Mouse (Mus musculus): Measurements from ENCODE around the gene Zfp869.
"Not testable (repeated sequence)": the region's sequence is repeated elsewhere in the genome, so short reads cannot be mapped to it uniquely, and the experiment has no call there.

The Zfp869 gene

DNA sequence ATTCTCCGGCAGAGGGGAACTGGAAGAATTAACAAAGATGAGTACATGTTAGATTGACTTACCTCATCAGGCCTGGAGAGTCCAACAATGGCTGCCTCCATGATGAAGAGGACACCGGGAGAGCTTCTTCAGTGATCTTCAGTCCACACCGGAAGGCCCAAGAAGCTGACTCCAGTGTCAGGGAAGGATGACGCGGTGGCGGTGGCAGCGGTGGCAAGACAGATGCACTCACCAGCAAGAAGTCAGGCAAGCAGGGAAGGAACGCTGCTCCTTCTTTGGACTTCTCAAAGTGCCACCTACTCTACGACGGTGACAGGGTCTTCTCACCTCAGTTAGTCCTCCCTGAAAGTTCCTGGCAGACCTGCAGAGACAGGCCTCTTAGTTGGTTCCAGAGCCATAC lies at the start of gene Zfp869:
Zfp869 (minus strand) TSS at position 101 of the 400 bp plus-strand sequence.
- not testable (repeated sequence) for DNase-seq (ENCODE audit: extremely low read depth, low read depth)

DNA sequence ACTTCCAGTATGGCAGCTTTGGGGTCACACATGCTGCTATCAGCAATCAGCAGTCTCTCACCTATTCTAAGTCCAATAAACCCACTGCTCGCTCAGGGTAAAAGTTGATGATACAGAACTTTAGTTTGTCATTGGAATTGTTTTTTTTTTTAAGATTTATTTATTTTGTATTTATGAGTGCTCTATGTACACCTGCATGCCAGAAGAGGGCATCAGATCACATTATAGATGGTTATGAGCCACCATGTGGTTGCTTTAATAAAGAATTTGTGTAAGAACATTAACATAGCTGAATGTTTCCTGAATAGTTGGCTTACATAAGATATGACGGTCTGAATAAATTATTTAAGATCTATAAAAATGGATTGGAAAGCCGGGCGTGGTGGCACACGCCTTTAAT lies 47.8 kb upstream of the Zfp869 start:
- DNase-seq (ENCODE audit: extremely low read depth, low read depth): no peak

DNA sequence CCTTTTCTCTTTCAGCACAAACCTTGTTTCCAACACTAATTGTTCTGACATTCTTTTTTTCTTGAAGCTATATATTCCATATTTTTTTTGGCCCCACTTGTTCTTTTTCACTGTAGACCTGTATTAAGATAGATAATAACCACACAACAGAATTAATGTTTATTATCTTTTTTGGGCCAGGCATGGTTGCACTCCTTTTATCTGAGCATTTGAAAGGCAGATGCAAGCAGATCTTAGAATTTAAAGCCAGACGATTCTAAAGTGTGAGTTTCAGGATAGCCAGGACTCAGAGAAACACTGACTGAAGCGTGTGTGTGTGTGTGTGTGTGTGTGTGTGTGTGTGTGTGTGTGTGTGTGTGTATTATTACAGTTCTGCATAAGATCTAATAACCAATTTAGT lies 41.9 kb upstream of the Zfp869 start:
- no peak for DNase-seq (ENCODE audit: extremely low read depth, low read depth)

DNA sequence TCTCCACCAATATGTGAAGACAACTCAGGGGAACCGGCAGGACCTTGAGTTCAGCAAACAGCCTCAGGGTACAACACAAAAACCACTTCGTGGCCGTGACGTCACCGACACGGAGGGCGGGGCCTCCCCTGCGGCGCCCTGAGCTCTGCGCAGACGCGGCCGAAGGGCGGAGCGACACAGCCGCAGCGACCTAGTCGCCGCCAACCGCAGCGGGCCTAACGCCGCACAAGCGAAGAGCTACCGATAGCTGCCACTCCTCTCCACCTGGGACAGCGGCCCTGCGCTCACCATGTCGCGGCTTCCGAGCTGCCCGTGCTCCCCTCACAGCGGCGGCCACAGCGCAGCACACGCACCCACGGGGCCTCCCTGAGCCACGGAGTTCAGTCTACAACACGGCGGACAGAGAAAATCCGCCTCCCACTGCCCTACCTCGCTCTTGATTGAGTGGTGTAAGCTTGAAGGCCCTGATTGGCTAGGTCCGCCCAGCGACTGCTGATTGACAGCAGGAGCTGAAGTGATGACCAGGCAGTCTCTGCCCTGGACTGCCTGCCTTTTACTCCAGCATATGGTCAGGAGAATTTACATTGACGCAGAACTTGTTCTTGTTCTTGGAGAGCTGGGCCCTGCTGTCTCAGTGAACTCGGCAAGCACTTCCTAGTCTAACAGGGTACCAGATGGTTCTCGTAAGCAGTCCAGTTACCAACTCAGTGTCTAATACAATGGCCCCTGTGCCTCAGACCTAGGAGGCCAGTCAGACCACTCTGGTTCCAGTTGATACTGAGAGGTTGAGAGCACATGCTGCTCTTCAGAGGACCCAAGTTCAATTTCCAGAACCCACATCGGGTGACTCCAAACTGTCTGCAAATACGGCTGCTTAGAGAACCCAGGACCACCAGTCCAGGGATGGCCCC lies 39.3 kb upstream of the Zfp869 start, which contains the start of gene Zfp963:
Zfp963 (minus strand) TSS at position 427 of the 911 bp plus-strand sequence.
- peak; percentile 89 for DNase-seq (ENCODE audit: extremely low read depth, low read depth)

DNA sequence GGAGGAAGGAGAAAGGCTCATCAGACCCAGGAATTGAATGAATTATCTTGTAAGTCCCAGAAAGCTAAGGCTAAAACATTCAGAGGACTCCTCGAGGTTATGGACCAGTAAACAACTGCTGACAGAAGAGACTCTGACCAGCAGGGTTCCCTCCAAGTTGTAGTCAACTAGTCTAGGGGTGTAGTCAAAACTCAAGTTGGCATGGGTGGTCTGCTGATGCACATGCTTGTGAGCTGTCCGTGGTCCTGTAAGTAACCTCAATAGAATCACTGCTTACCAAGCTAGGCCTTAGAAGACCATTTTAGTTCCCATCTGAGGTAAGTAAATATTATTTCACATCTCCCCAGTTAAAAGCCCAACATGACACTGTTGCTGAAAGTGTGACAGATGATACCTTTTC lies 30.7 kb upstream of the Zfp869 start:
- DNase-seq (ENCODE audit: extremely low read depth, low read depth): no peak

DNA sequence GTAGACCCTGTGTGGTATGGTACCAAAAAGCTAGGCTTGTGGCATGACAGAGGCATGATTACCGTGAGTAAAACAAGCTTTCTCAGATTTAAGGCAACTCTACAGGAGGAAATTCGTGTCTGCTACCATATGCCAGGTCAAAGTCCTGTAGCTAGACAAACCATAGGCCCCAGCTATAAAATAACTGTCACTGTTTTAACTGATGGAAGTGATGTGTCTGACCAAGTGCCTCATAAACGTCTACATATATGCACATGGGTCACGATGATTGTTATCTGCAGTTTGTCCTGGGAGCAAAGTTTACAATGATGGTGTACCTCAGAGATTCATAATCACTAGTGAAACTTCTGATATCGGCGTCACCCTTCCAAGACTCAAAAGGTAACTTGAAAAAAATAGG lies 30.2 kb upstream of the Zfp869 start:
- no peak for DNase-seq (ENCODE audit: extremely low read depth, low read depth)

DNA sequence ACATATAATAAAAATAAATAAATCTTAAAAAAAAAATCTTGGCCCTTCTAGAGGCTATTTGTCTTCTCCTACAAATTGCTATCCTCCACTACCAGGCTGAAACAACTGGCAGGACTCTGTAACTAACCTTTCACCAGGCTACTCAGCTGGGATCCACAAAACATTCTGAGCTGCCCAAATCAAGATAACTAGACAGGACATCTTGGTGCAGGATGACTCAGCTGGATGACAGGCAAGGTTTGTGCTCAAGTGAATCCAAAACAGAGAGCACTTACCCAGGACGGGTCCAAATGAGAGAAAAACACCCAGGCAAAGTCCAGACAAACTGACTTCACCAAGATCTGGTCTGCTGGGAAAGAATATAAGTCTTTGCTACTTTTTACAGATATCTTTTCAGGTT lies 25.0 kb upstream of the Zfp869 start:
- DNase-seq (ENCODE audit: extremely low read depth, low read depth): no peak

DNA sequence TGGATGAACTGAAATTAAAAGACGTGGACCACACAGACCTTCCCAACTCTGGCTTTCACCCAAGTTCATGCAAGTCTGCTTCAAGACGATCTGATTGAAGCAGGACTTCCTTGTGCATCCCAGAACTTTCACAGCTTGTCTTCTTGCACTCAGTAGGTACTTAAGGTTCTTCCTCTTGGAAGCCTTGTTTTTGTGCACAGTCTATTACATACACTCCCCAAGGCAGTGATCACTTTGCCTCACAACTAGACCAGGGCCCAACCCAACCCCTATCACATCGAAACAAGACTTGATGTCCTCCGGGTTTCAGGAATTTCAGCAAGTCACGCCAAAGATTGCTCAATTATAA lies 6.7 kb upstream of the Zfp869 start:
- DNase-seq (ENCODE audit: extremely low read depth, low read depth): no peak

DNA sequence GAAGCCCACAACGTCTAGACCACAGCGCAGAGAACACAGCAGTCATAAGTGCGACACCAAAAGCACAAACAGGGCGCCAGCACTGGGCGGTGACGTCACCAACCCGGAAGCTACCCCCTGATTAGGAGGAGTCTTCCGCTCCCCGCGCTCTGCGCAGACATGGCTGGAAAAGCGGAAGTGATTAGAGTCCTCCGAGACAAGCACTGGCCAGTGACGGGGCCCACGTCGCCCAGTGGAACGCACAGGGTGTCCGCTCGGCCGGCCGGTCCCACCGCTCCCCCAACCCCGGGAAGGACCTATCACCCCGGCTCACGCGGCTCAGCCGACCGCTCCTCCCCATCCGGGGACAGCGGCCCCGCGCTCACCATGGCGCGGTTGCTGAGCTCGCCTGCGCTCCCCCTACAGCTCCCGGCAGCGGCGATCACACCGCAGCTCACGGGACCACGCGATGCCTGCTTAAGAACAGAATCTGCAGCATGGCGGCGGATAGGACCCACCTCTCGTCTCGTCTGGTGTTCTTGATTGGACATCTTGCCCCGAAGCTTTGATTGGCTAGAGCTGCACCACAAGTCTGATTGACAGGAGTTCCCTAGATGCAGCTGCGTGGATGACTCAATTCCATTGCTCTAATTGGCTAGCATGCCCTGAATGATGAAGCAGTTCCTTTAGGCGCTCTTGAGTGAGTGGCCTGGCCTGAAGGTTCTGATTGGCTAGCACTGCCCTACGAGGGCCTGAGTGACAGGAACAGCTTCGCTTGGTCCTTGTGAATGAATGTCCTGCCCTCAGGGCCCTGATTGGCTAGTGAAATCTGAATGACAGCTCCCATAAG lies 6.1 kb upstream of the Zfp869 start:
- peak; percentile 100 for DNase-seq (ENCODE audit: extremely low read depth, low read depth)

DNA sequence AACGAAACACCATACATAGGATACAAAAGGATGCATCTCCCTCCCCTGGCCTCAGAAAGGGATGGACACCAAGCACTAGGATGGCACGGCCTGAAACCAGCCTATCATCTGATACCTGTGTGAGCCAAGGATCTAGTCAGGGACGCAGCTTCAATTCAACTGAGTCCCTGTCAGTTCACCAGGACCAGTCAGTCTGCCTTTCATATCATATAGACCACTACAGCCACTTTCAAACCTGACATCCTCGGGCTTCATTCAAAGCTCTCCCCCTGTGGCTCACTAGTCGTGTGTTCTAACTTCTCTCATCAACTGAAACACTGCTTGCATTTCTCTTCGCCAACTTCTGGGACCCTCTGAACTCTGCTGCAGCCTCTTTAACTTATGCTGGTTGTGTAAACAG lies 4.8 kb upstream of the Zfp869 start:
- no peak for DNase-seq (ENCODE audit: extremely low read depth, low read depth)

DNA sequence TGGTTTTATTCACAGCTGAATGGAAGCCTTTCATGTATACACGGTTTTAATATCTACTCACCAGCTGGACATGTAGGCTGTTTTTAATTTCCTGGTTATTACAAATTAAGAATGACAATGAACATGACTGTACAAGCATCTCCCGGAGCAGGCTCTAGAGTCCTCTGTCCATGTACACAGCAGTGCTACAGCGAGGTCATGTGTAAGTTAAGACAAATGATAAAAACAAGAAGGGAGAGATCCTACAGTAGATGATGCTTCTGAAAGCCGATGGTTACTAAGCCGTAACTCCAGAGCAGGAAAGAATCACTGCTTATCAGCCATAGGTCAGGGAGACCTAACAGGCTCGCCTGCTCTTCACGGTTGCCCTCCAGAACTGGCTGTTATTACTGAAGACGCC lies 3.0 kb upstream of the Zfp869 start:
- no peak for DNase-seq (ENCODE audit: extremely low read depth, low read depth)

DNA sequence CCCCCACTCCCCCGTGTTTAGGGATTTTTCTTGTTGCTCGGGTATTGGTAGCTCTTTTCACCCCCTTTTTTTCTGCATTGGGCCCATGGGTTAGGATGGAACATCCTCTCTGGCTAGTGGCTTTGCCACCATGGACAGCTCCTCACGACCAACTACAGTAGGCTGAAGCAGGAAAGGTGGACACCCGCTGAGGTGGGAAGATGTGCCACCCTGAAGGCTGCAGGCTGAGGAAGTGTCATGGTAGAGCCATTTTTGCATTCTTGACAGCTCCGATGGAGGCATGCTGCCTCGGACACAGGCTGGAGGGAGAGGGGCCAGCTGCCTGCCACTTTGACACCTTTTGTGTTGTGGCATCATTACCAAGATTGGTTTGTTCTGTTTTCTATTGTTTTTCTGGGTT lies 8.7 kb downstream of the Zfp869 start:
- DNase-seq (ENCODE audit: extremely low read depth, low read depth): peak; percentile 6

DNA sequence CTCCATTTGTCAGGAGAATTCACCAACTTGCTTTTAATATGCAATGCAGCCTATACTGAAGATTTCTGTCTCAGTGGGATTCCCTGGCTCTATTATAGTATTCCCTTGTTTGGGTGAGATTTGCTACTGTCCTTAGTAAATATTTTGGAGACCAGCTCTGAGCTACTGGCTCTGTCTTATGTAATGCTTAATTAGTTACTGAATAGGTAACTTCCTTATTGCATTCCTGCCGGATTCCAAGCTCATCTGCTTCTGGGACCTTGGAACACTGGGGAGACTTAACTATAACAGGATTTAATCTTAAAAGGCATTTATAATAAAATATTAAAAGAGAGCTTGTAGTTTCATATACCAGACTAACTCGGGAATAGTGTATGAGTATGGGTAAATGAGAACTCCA lies 45.5 kb downstream of the Zfp869 start:
- DNase-seq (ENCODE audit: extremely low read depth, low read depth): not testable (repeated sequence)

DNA sequence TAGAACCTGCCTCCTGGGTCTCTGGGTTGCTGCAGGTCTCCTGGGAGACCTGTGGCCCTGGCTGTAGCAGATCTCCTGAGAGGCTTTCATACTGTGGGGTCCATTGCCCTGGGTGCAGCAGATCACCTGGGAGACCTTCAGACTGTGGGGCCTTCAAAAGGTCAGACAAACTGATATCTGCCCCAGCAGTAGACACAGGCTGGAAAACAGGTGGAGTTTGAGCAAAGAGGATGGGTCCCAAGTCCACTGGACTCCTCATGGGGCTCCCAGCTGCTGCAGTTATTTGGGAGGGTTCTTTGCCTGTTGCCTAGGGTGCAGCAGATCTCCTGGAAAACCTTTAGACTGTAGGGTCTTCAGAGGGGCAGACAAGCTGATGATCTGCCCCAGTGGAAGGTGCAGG lies 49.2 kb downstream of the Zfp869 start:
- DNase-seq (ENCODE audit: extremely low read depth, low read depth): no peak

All from MEL-GATA-1-ER (cell line).